Mouse (Mus musculus): ENCODE data around the gene Gtf3c5. TPM values are rescaled to one million over a fixed set of nuclear protein-coding genes. Genes with fewer than 3 reads are reported as not detected.
A peak's percentile ranks its signal among the peaks of the same experiment; 100 is the strongest.

Gene Gtf3c5
- polyA plus RNA-seq, 1 experiment from 2014 or later, result 24.0 TPM

- peaks cover 26% of the 10 kb centered on the region for H3K27me3 ChIP-seq
- no peak overlapping the region for H3K4me3 ChIP-seq
- no peak overlapping the region for H3K27ac ChIP-seq
- H3K4me2 ChIP-seq, result no peak overlapping the region
- H3K9me3 ChIP-seq (replicated peaks), result no peaks in the 10 kb centered on the region
- 85% methylated on average over 6 of the region's 6 CpGs for WGBS
- no peaks in the 10 kb centered on the region for H3K36me3 ChIP-seq
- H3K4me1 ChIP-seq (replicated peaks), result peaks cover 21% of the 10 kb centered on the region
- no peak for ATAC-seq (replicated peaks; ENCODE audit: insufficient number of reproducible peaks, insufficient read depth, low FRiP score, low read depth)
- H3K9ac ChIP-seq, result no peak overlapping the region
Observed at GRCm38 (mm10) chr2:28619369-28619768, 35.8 kb upstream of the Gtf3c5 start.

GRCm38 (mm10) chr2:28618777-28619336 is 35.3 kb upstream of the Gtf3c5 start:
- 78% methylated on average over 6 of the region's 6 CpGs for WGBS
- H3K4me2 ChIP-seq, result no peak overlapping the region

GRCm38 (mm10) chr2:28617498-28618486 is 34.2 kb upstream of the Gtf3c5 start:
- Histone ChIP-seq H3K36me3 (no peaks in the 10 kb centered on the region), H3K27me3 (peaks cover 27% of the 10 kb centered on the region), H3K27ac (no peak overlapping the region), H3K4me3 (no peak overlapping the region), H3K4me1 (replicated peaks) (peaks cover 21% of the 10 kb centered on the region), H3K4me2 (no peak overlapping the region), H3K9ac (no peak overlapping the region), H3K9me3 (replicated peaks) (no peaks in the 10 kb centered on the region)
- ATAC-seq (replicated peaks; ENCODE audit: insufficient number of reproducible peaks, insufficient read depth, low FRiP score, low read depth), result no peak
- 73% methylated on average over 8 of the region's 8 CpGs for WGBS

More at GRCm38 (mm10) chr2:28618777-28619336, 35.3 kb upstream of the Gtf3c5 start:
- Histone ChIP-seq H3K4me3 (no peak overlapping the region), H3K4me1 (replicated peaks) (peaks cover 21% of the 10 kb centered on the region), H3K9ac (no peak overlapping the region), H3K36me3 (no peaks in the 10 kb centered on the region), H3K9me3 (replicated peaks) (no peaks in the 10 kb centered on the region), H3K27ac (no peak overlapping the region), H3K27me3 (peaks cover 26% of the 10 kb centered on the region)
- ATAC-seq (replicated peaks; ENCODE audit: insufficient number of reproducible peaks, insufficient read depth, low FRiP score, low read depth), result no peak

- no peaks in the 10 kb centered on the region for H3K36me3 ChIP-seq
- H3K4me2 ChIP-seq, result no peak overlapping the region
- H3K27ac ChIP-seq, result peak overlapping the region; percentile 57
- H3K27me3 ChIP-seq, result peaks cover 21% of the 10 kb centered on the region
- H3K9ac ChIP-seq, result no peak overlapping the region
- WGBS, result 42% methylated on average over 9 of the region's 9 CpGs
- H3K9me3 ChIP-seq (replicated peaks), result no peaks in the 10 kb centered on the region
- no peak; the same call in 1 of the 2 replicates for ATAC-seq (replicated peaks; ENCODE audit: insufficient number of reproducible peaks, insufficient read depth, low FRiP score, low read depth)
- no peak overlapping the region for H3K4me3 ChIP-seq
- H3K4me1 ChIP-seq (replicated peaks), result peaks cover 20% of the 10 kb centered on the region
Observed at GRCm38 (mm10) chr2:28616874-28617273, 33.3 kb upstream of the Gtf3c5 start.

GRCm38 (mm10) chr2:28616358-28616757 is 32.8 kb upstream of the Gtf3c5 start:
- no peak overlapping the region for H3K4me3 ChIP-seq
- peaks cover 16% of the 10 kb centered on the region for H3K27me3 ChIP-seq
- no peak overlapping the region for H3K4me2 ChIP-seq
- no peak for ATAC-seq (replicated peaks; ENCODE audit: insufficient number of reproducible peaks, insufficient read depth, low FRiP score, low read depth)
- H3K9ac ChIP-seq, result no peak overlapping the region
- peaks cover 15% of the 10 kb centered on the region for H3K4me1 ChIP-seq (replicated peaks)
- H3K9me3 ChIP-seq (replicated peaks), result no peaks in the 10 kb centered on the region
- H3K27ac ChIP-seq, result no peak overlapping the region
- 52% methylated on average over 5 of the region's 5 CpGs for WGBS
- H3K36me3 ChIP-seq, result no peaks in the 10 kb centered on the region

GRCm38 (mm10) chr2:28613599-28613998 is 30.0 kb upstream of the Gtf3c5 start:
- whole genome bisulfite sequencing, result 89% methylated on average over 10 of the region's 10 CpGs
- no peak overlapping the region for H3K4me3 ChIP-seq
- H3K9me3 ChIP-seq (replicated peaks), result no peaks in the 10 kb centered on the region
- H3K27ac ChIP-seq, result no peak overlapping the region
- no peaks in the 10 kb centered on the region for H3K36me3 ChIP-seq
- peaks cover 7% of the 10 kb centered on the region; the same call in 1 of the 2 replicates for H3K27me3 ChIP-seq
- H3K4me1 ChIP-seq (replicated peaks), result peaks cover 14% of the 10 kb centered on the region
- no peak overlapping the region for H3K4me2 ChIP-seq
- no peak for ATAC-seq (replicated peaks; ENCODE audit: insufficient number of reproducible peaks, insufficient read depth, low FRiP score, low read depth)
- H3K9ac ChIP-seq, result no peak overlapping the region

DNA sequence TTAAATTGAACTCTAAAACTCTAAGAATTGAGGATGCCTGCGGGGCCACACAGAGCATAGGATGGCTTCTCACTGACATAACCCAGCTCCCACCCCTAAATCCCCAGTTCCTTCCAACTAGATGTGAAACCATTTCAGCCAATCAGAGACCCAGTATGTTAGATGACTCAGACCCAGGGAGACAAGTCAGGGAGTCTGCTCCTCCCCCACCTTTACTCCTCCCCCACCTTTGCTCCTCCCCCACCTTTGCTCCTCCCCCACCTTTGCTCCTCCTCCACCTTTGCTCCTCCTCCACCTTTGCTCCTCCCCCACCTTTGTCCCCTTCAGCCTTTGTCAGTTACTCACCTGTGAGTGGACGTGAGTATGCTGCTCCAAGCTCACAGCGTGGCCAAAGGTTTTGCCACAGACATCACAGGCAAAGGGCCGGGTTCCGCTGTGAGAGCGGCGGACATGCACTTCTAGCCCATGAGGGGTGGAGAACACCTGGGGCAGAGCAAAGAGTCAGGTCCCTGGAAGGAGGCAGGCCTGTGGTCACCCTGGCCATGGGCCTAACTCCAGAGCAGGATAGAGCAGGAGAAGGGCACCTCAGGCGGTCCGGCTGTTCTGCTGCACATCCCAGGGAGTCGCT is 29.0 kb upstream of the Gtf3c5 start:
- ATAC-seq (replicated peaks; ENCODE audit: insufficient number of reproducible peaks, insufficient read depth, low FRiP score, low read depth), result no peak
- H3K9ac ChIP-seq, result no peak overlapping the region
- H3K36me3 ChIP-seq, result no peaks in the 10 kb centered on the region
- H3K27ac ChIP-seq, result no peak overlapping the region
- H3K4me1 ChIP-seq (replicated peaks), result peaks cover 11% of the 10 kb centered on the region
- WGBS, result 73% methylated on average over 10 of the region's 10 CpGs
- H3K27me3 ChIP-seq, result peaks cover 7% of the 10 kb centered on the region; the same call in 1 of the 2 replicates
- no peaks in the 10 kb centered on the region for H3K9me3 ChIP-seq (replicated peaks)
- no peak overlapping the region for H3K4me3 ChIP-seq
- H3K4me2 ChIP-seq, result no peak overlapping the region

- H3K4me2 ChIP-seq, result no peak overlapping the region
- no peak for ATAC-seq (replicated peaks; ENCODE audit: insufficient number of reproducible peaks, insufficient read depth, low FRiP score, low read depth)
- 85% methylated on average over 17 of the region's 17 CpGs for WGBS
Observed at GRCm38 (mm10) chr2:28611407-28611787, 27.8 kb upstream of the Gtf3c5 start.

DNA sequence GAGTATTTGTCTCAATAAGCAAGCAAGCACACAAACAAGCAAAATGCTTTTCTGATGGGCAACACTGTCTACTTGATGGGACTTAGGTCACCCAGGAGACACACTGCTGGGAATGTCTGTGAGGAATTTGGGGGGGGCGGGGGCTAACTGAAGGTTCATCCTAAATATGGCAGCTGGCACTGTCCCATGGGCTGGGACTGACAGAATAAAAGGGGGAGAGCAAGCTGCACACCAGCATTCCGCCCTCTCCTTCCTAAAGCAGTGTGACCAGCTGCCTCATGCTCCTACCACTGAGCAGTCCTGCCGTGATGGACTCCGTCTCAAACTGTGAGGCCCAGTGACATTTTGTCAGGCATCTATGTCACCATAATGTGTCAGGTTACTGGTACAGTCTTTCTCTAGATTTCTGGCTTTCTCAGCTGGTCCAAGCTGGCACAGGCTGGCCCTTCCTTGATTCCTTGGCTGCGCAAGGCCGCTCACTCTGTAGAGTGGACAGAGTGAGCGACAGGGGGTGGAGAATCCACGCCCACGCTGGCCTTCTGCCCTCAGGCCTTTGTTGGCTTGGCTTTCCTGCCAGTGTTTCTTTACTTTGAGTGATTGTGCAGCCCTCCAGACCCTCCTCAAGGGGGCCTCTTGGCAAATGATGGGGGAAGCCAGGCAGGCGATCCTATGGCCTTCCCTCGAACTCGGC is 27.3 kb upstream of the Gtf3c5 start:
- H3K27me3 ChIP-seq, result peaks cover 7% of the 10 kb centered on the region; the same call in 1 of the 2 replicates
- no peak overlapping the region for H3K27ac ChIP-seq
- H3K36me3 ChIP-seq, result no peaks in the 10 kb centered on the region
- no peaks in the 10 kb centered on the region for H3K9me3 ChIP-seq (replicated peaks)
- 81% methylated on average over 12 of the region's 12 CpGs for WGBS
- peaks cover 11% of the 10 kb centered on the region for H3K4me1 ChIP-seq (replicated peaks)
- H3K4me2 ChIP-seq, result no peak overlapping the region
- no peak for ATAC-seq (replicated peaks; ENCODE audit: insufficient number of reproducible peaks, insufficient read depth, low FRiP score, low read depth)
- H3K4me3 ChIP-seq, result no peak overlapping the region
- no peak overlapping the region for H3K9ac ChIP-seq

More at GRCm38 (mm10) chr2:28611407-28611787, 27.8 kb upstream of the Gtf3c5 start:
- Histone ChIP-seq H3K27ac (no peak overlapping the region), H3K4me3 (no peak overlapping the region), H3K9me3 (replicated peaks) (no peaks in the 10 kb centered on the region), H3K36me3 (no peaks in the 10 kb centered on the region), H3K9ac (no peak overlapping the region), H3K4me1 (replicated peaks) (peaks cover 6% of the 10 kb centered on the region; the same call in 1 of the 2 replicates), H3K27me3 (peaks cover 7% of the 10 kb centered on the region; the same call in 1 of the 2 replicates)

DNA sequence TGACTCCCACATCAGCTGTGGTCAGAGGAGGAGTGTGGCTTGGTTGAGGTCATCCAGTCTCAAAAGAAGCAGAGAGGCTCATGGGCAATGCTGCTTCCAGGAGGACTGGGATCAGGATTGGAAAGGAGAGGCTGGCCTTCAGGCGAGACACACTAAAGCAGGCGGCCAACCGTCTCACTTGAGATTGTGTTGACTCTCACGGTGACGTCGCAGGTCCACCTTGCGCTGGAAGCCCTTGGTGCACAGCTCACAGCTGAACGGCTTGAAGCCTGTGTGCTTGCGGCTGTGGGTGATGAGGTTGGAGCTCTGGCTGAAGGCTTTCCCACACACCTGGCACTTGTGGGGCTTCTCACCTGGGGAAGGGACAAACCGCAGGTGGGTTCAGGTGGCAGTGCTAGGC is 26.3 kb upstream of the Gtf3c5 start:
- Histone ChIP-seq H3K27me3 (peaks cover 7% of the 10 kb centered on the region; the same call in 1 of the 2 replicates), H3K4me2 (no peak overlapping the region), H3K4me3 (no peak overlapping the region), H3K9ac (no peak overlapping the region), H3K9me3 (replicated peaks) (no peaks in the 10 kb centered on the region), H3K4me1 (replicated peaks) (peaks cover 13% of the 10 kb centered on the region), H3K27ac (no peak overlapping the region), H3K36me3 (no peaks in the 10 kb centered on the region)
- 74% methylated on average over 10 of the region's 10 CpGs for WGBS
- no peak for ATAC-seq (replicated peaks; ENCODE audit: insufficient number of reproducible peaks, insufficient read depth, low FRiP score, low read depth)

Data from heart, embryonic 15.5 days (tissue).